Mouse (Mus musculus): ENCODE measurements at regions not wholly inside any gene's neighbourhood (a gene's known extent, or its start where the extent isn't known, plus 50 kb on each side); places are given as distances from the start of the nearest gene placed in this dataset.

- Histone ChIP-seq H3K4me1 (ENCODE audit: control insufficient read depth in 2 of 2, insufficient read depth in 2 of 2, low read length in 2 of 2, poor library complexity in 1 of 2) (no peaks in the 10 kb centered on the region), H3K36me3 (ENCODE audit: control insufficient read depth, insufficient read depth, low read length, poor library complexity, severe bottlenecking) (no peaks in the 10 kb centered on the region), H3K4me3 (ENCODE audit: insufficient read depth in 1 of 2, low read depth in 1 of 2, low read length in 2 of 2, poor library complexity in 1 of 2, severe bottlenecking in 1 of 2) (no peak overlapping the region), H3K27ac (ENCODE audit: insufficient read depth, low read depth, low read length, poor library complexity, severe bottlenecking) (no peak overlapping the region), H3K9me3 (ENCODE audit: control insufficient read depth, insufficient read depth, low read depth, low read length) (no peaks in the 10 kb centered on the region), H3K9ac (ENCODE audit: insufficient read depth, low read depth, low read length, poor library complexity, severe bottlenecking) (no peak overlapping the region)
- in situ Hi-C loops (cut with MboI; ENCODE audit: low sequenced_read_pairs in 2 of 2, unreplicated experiment in 2 of 2) = no loop called here
- DNase-seq (ENCODE audit: low read depth, low spot score) = no peak
- TF ChIP-seq ZNF384 (IDR thresholded peaks at IDR 0.05; ENCODE audit: low read depth, low read length) (no peak), CHD2 (IDR thresholded peaks at IDR 0.05; ENCODE audit: low read depth, low read length) (no peak), MAFK (IDR thresholded peaks at IDR 0.05; ENCODE audit: insufficient read depth, low read depth, low read length) (no peak), HCFC1 (IDR thresholded peaks at IDR 0.05; ENCODE audit: borderline replicate concordance, insufficient read depth, low read length) (no peak)
Measured at GRCm38 (mm10) chr9:84673327-84673726, 639.2 kb upstream of the Gm11114 start.

DNA sequence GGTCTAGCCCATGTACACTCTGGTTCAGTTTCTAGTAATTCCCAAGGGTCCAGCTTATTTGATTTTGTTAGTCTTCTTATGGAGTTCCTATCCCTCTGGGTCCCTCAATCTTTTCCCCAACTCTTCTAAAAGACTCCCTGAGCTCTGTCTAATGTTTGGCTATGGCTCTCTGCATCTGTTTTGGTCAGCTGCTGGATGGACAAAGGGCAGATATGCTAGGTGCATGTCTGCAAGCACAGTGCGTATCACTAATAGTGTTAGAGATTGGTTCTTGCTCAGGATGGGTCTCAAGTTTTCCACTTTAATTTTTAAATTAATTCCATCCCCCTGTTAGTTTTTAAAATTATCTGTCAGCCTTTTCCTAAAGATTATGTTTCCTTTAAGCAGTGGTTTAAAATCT lies 634.2 kb upstream of the Gm11114 start:
- H3K27ac ChIP-seq (ENCODE audit: insufficient read depth, low read depth, low read length, poor library complexity, severe bottlenecking) = no peak overlapping the region
- in situ Hi-C loops (cut with MboI; ENCODE audit: low sequenced_read_pairs in 2 of 2, unreplicated experiment in 2 of 2) = no loop called here
- no peak for DNase-seq (ENCODE audit: low read depth, low spot score)
- H3K36me3 ChIP-seq (ENCODE audit: control insufficient read depth, insufficient read depth, low read length, poor library complexity, severe bottlenecking) = no peaks in the 10 kb centered on the region
- TF ChIP-seq CHD2 (IDR thresholded peaks at IDR 0.05; ENCODE audit: low read depth, low read length) = no peak
- no peak for TF ChIP-seq ZNF384 (IDR thresholded peaks at IDR 0.05; ENCODE audit: low read depth, low read length)
- no peak for TF ChIP-seq HCFC1 (IDR thresholded peaks at IDR 0.05; ENCODE audit: borderline replicate concordance, insufficient read depth, low read length)
- TF ChIP-seq MAFK (IDR thresholded peaks at IDR 0.05; ENCODE audit: insufficient read depth, low read depth, low read length) = no peak
- TF ChIP-seq ZC3H11A (IDR thresholded peaks at IDR 0.05; ENCODE audit: borderline replicate concordance, low read depth, low read length) = no peak
- no peak overlapping the region for H3K9ac ChIP-seq (ENCODE audit: insufficient read depth, low read depth, low read length, poor library complexity, severe bottlenecking)
- no peaks in the 10 kb centered on the region for H3K9me3 ChIP-seq (ENCODE audit: control insufficient read depth, insufficient read depth, low read depth, low read length)
- no peak overlapping the region for H3K4me3 ChIP-seq (ENCODE audit: insufficient read depth in 1 of 2, low read depth in 1 of 2, low read length in 2 of 2, poor library complexity in 1 of 2, severe bottlenecking in 1 of 2)
- H3K4me1 ChIP-seq (ENCODE audit: control insufficient read depth in 2 of 2, insufficient read depth in 2 of 2, low read length in 2 of 2, poor library complexity in 1 of 2) = no peaks in the 10 kb centered on the region

DNA sequence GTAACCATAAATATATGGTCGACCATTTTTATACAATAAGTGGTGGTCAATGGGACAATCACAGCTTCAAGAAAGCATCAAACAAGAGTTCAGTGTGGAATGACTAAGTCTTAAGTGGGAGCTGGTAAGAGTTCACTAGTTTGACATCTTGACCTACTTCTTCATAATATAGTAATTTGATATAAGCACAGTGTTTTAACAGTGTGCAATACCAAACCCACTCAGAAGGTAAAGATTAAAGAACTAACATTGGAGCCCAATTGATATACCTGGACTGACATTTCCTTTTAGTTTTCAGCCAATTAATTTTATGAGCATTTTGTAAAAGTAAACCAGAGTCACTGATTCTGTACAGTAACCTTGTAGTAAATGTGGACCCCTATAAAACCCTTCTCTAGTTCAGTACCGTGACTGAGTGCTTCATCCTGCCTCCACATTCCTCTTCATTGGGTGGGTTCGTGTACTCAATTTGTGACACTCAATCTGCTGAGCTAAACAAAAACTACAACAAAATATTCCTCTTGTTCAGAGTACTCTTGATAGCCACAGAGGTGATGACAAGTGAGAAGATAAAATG lies 593.9 kb upstream of the Gm11114 start:
- Histone ChIP-seq H3K4me3 (ENCODE audit: insufficient read depth in 1 of 2, low read depth in 1 of 2, low read length in 2 of 2, poor library complexity in 1 of 2, severe bottlenecking in 1 of 2) (no peak overlapping the region), H3K36me3 (ENCODE audit: control insufficient read depth, insufficient read depth, low read length, poor library complexity, severe bottlenecking) (no peaks in the 10 kb centered on the region), H3K4me1 (ENCODE audit: control insufficient read depth in 2 of 2, insufficient read depth in 2 of 2, low read length in 2 of 2, poor library complexity in 1 of 2) (no peaks in the 10 kb centered on the region), H3K9ac (ENCODE audit: insufficient read depth, low read depth, low read length, poor library complexity, severe bottlenecking) (no peak overlapping the region), H3K27ac (ENCODE audit: insufficient read depth, low read depth, low read length, poor library complexity, severe bottlenecking) (no peak overlapping the region), H3K9me3 (ENCODE audit: control insufficient read depth, insufficient read depth, low read depth, low read length) (no peaks in the 10 kb centered on the region)
- in situ Hi-C loops (cut with MboI; ENCODE audit: low sequenced_read_pairs in 2 of 2, unreplicated experiment in 2 of 2) = no loop called here
- DNase-seq (ENCODE audit: low read depth, low spot score) = no peak
- TF ChIP-seq ZC3H11A (IDR thresholded peaks at IDR 0.05; ENCODE audit: borderline replicate concordance, low read depth, low read length) (no peak), HCFC1 (IDR thresholded peaks at IDR 0.05; ENCODE audit: borderline replicate concordance, insufficient read depth, low read length) (no peak), MAFK (IDR thresholded peaks at IDR 0.05; ENCODE audit: insufficient read depth, low read depth, low read length) (no peak), ZNF384 (IDR thresholded peaks at IDR 0.05; ENCODE audit: low read depth, low read length) (no peak), CHD2 (IDR thresholded peaks at IDR 0.05; ENCODE audit: low read depth, low read length) (no peak)

GRCm38 (mm10) chr9:84719396-84719795 lies 593.2 kb upstream of the Gm11114 start:
- no peak overlapping the region for H3K27ac ChIP-seq (ENCODE audit: insufficient read depth, low read depth, low read length, poor library complexity, severe bottlenecking)
- H3K4me3 ChIP-seq (ENCODE audit: insufficient read depth in 1 of 2, low read depth in 1 of 2, low read length in 2 of 2, poor library complexity in 1 of 2, severe bottlenecking in 1 of 2) = no peak overlapping the region
- H3K4me1 ChIP-seq (ENCODE audit: control insufficient read depth in 2 of 2, insufficient read depth in 2 of 2, low read length in 2 of 2, poor library complexity in 1 of 2) = no peaks in the 10 kb centered on the region
- H3K36me3 ChIP-seq (ENCODE audit: control insufficient read depth, insufficient read depth, low read length, poor library complexity, severe bottlenecking) = no peaks in the 10 kb centered on the region
- no peaks in the 10 kb centered on the region for H3K9me3 ChIP-seq (ENCODE audit: control insufficient read depth, insufficient read depth, low read depth, low read length)
- in situ Hi-C loops (cut with MboI; ENCODE audit: low sequenced_read_pairs in 2 of 2, unreplicated experiment in 2 of 2) = no loop called here
- no peak overlapping the region for H3K9ac ChIP-seq (ENCODE audit: insufficient read depth, low read depth, low read length, poor library complexity, severe bottlenecking)
- TF ChIP-seq CHD2 (IDR thresholded peaks at IDR 0.05; ENCODE audit: low read depth, low read length) = no peak
- TF ChIP-seq ZNF384 (IDR thresholded peaks at IDR 0.05; ENCODE audit: low read depth, low read length) = no peak
- no peak for TF ChIP-seq HCFC1 (IDR thresholded peaks at IDR 0.05; ENCODE audit: borderline replicate concordance, insufficient read depth, low read length)
- TF ChIP-seq ZC3H11A (IDR thresholded peaks at IDR 0.05; ENCODE audit: borderline replicate concordance, low read depth, low read length) = no peak
- TF ChIP-seq MAFK (IDR thresholded peaks at IDR 0.05; ENCODE audit: insufficient read depth, low read depth, low read length) = no peak
- DNase-seq (ENCODE audit: low read depth, low spot score) = no peak

GRCm38 (mm10) chr9:84720454-84720853 lies 592.1 kb upstream of the Gm11114 start:
- DNase-seq (ENCODE audit: low read depth, low spot score) = no peak
- TF ChIP-seq ZNF384 (IDR thresholded peaks at IDR 0.05; ENCODE audit: low read depth, low read length) = no peak
- TF ChIP-seq ZC3H11A (IDR thresholded peaks at IDR 0.05; ENCODE audit: borderline replicate concordance, low read depth, low read length) = no peak
- TF ChIP-seq MAFK (IDR thresholded peaks at IDR 0.05; ENCODE audit: insufficient read depth, low read depth, low read length) = no peak
- no peak for TF ChIP-seq HCFC1 (IDR thresholded peaks at IDR 0.05; ENCODE audit: borderline replicate concordance, insufficient read depth, low read length)
- no peak for TF ChIP-seq CHD2 (IDR thresholded peaks at IDR 0.05; ENCODE audit: low read depth, low read length)
- no peak overlapping the region for H3K9ac ChIP-seq (ENCODE audit: insufficient read depth, low read depth, low read length, poor library complexity, severe bottlenecking)
- H3K4me3 ChIP-seq (ENCODE audit: insufficient read depth in 1 of 2, low read depth in 1 of 2, low read length in 2 of 2, poor library complexity in 1 of 2, severe bottlenecking in 1 of 2) = no peak overlapping the region
- no peaks in the 10 kb centered on the region for H3K36me3 ChIP-seq (ENCODE audit: control insufficient read depth, insufficient read depth, low read length, poor library complexity, severe bottlenecking)
- H3K4me1 ChIP-seq (ENCODE audit: control insufficient read depth in 2 of 2, insufficient read depth in 2 of 2, low read length in 2 of 2, poor library complexity in 1 of 2) = no peaks in the 10 kb centered on the region
- H3K9me3 ChIP-seq (ENCODE audit: control insufficient read depth, insufficient read depth, low read depth, low read length) = no peaks in the 10 kb centered on the region
- in situ Hi-C loops (cut with MboI; ENCODE audit: low sequenced_read_pairs in 2 of 2, unreplicated experiment in 2 of 2) = no loop called here
- no peak overlapping the region for H3K27ac ChIP-seq (ENCODE audit: insufficient read depth, low read depth, low read length, poor library complexity, severe bottlenecking)
